Mouse (Mus musculus) limb, embryonic 14.5 days (tissue): ENCODE measurements around the gene Gal3st4. TPM values are rescaled to one million over a fixed set of nuclear protein-coding genes. Genes with fewer than 3 reads are reported as not detected.

ENCODE experiments used
- ATAC-seq: fragments of 200-750 bp; cut with Nextera tagmentation; 2 replicates; pipeline ENCODE4 v1.8.0; 2017; ENCODE audit warnings: low read depth, moderate number of reproducible peaks, moderate TSS enrichment; ENCODE audit not compliant: low FRiP score
- DNase-seq: peaks from one replicate; pipeline ENCODE4 v3.0.0-alpha.2; 2015; ENCODE audit warnings: low spot score
- H3K27ac ChIP-seq: fragments of 300-500 bp; sonication (generic); replicated peaks from 2 replicates; pipeline ENCODE4 v1.5.1; 2014; ENCODE audit warnings: low read depth, mild to moderate bottlenecking, low read length, moderate library complexity, mixed read lengths
- H3K27me3 ChIP-seq: fragments of 300-500 bp; sonication (generic); 2 replicates; pipeline ENCODE4 v1.6.1; 2014; ENCODE audit warnings: low read length, mixed read lengths; ENCODE audit not compliant: control insufficient read depth, insufficient read depth
- H3K36me3 ChIP-seq: fragments of 300-500 bp; sonication (generic); 2 replicates; pipeline ENCODE4 v1.6.1; 2014; ENCODE audit warnings: mild to moderate bottlenecking, low read length, moderate library complexity, mixed read lengths; ENCODE audit not compliant: control insufficient read depth, insufficient read depth
- H3K4me1 ChIP-seq: fragments of 300-500 bp; sonication (generic); 2 replicates; pipeline ENCODE4 v1.6.1; 2014; ENCODE audit warnings: antibody characterized with exemption, low read length, mixed read lengths; ENCODE audit not compliant: control insufficient read depth, insufficient read depth
- H3K4me2 ChIP-seq: fragments of 300-500 bp; sonication (generic); replicated peaks from 2 replicates; pipeline ENCODE4 v1.6.1; 2014; ENCODE audit warnings: low read depth, mild to moderate bottlenecking, low read length, moderate library complexity; ENCODE audit not compliant: severe bottlenecking
- H3K4me3 ChIP-seq: fragments of 300-500 bp; sonication (generic); replicated peaks from 2 replicates; pipeline ENCODE4 v1.5.1; 2014; ENCODE audit warnings: low read length
- H3K9ac ChIP-seq: fragments of 300-500 bp; sonication (generic); 2 replicates; pipeline ENCODE4 v1.6.1; 2014; ENCODE audit warnings: mild to moderate bottlenecking, low read depth, low read length, moderate library complexity; ENCODE audit not compliant: severe bottlenecking
- H3K9me3 ChIP-seq: fragments of 300-500 bp; sonication (generic); 2 replicates; pipeline ENCODE4 v1.6.1; 2016; ENCODE audit warnings: low read length; ENCODE audit not compliant: control insufficient read depth
- POLR2A ChIP-seq: fragments of 200-500 bp; IDR thresholded peaks from 2 replicates; pipeline ENCODE4 v1.8.0; 2012; ENCODE audit warnings: inconsistent platforms, mild to moderate bottlenecking, moderate library complexity, borderline replicate concordance; ENCODE audit not compliant: insufficient read depth, insufficient read length; ENCODE audit errors: extremely low read depth
- WGBS: fragments of 180-500 bp; shearing (Covaris S2); extraction: QIAGEN DNeasy Blood & Tissue Kit; methylation state at CpG from one replicate; pipeline ENCODE4 v1.1.7; 2014; 5-methylcytosine and 5-hydroxymethylcytosine counted together
- polyA plus RNA-seq, 2 experiments: library from polyadenylated mRNA; depleted of rRNA in 1 of 2; stranded (reverse) in 1 of 2; unstranded in 1 of 2; fragments of >200 nt; fragmentation: Nextera tagmentation in 1 of 2; extraction: Ambion mirVana in 1 of 2; gene quantifications; 2 replicates each; pipeline versions ENCODE4 v1.2.1 to v1.2.3; 2012 to 2014

Gal3st4 gene
- polyA plus RNA-seq, 2 experiments = 1.9 to 3.7 TPM

DNA sequence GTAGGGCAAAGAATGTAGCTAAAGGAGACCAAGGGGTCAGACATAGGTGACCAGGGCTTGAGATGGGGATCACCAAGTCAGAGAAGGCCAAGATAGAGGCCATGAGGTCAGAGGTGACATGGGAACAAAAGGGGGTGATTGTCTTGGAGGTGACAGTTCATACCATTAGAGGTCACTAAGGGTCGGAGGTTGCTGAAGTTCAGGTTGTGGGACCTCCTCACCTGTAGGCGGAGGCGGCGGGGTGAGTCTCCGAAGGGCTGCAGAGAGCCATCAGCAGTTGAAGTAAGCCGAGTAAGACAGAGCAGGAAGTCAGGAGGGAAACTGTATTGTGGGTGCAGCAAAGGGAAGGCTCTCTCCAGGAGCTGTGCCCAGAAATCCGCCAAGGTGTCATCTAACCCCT is 5.4 kb upstream of the Gal3st4 start:
- H3K9ac ChIP-seq = no peak overlapping the region
- peaks cover 6% of the 10 kb centered on the region; the same call in 1 of the 2 replicates for H3K9me3 ChIP-seq
- no peak for ATAC-seq
- no peak for TF ChIP-seq POLR2A
- no peak overlapping the region for H3K4me2 ChIP-seq
- 85% methylated on average over 7 of the region's 7 CpGs for WGBS
- peaks cover 34% of the 10 kb centered on the region for H3K36me3 ChIP-seq
- H3K27ac ChIP-seq = no peak overlapping the region
- peaks cover 23% of the 10 kb centered on the region for H3K4me1 ChIP-seq
- H3K4me3 ChIP-seq = no peak overlapping the region
- DNase-seq = no peak
- H3K27me3 ChIP-seq = no peaks in the 10 kb centered on the region

DNA sequence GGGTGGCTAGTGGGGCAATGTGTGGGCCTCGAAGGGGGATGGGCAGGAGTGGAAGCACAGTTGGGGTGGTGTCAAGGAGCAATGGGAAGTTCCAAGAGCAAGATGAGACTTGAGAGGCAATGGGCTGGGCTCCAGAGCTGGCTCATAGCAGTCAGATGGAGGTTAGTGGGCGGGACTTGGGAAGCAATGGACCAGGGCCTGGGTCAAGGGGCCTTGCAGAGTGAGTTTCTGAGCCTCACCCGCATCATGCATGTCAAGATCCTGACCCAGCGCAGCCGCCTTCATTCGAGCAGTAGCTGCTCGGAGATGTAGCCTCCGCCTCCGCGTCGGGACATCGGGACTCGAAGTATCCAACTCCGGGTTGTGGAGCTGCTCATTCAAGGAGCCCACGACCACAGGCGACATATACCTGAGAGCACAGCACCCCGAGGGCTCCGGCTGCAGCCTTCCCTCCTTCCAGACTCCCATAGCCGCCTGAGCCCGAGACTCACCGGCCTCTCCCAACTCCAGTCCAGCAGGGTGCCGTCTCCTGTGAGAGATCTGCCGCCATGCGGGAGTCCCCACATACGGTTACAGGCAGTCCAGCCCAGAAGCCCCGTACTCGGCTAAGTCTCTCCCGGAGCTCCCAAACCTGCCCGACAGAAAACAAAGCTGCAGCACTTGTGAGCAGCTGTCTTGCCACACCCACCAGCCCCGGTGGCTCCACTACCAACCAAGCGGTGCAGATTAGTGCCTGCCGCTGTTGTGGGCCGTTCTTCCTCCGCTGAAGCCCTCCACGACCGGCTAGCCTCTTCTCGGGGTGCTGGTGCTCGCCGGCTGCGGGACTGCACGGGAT is 2.8 kb upstream of the Gal3st4 start:
- 25% methylated on average over 41 of the region's 41 CpGs for WGBS

DNA sequence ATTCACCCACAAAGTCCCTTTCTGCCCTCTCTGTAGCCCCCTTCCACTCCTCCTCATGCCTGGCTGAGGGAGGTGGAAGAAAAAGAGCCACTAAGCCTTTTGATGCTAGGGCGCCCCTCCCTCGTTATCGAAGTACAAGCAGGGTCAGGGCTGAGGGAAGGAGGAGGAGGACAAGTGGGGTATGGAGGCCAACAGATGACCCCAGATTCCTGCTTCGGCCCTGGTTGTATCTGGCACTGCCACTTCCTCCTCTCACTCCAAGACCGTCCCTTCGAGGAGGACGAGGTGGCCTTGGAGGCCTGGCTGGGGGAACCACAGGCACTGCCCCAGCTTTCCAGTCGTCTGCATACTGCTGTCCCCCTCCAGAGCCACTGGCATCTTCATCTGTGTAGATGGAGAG is 1.5 kb upstream of the Gal3st4 start:
- Histone ChIP-seq H3K27me3 (no peaks in the 10 kb centered on the region), H3K36me3 (peaks cover 34% of the 10 kb centered on the region)
- DNase-seq = no peak

More for the DNA sequence above, 2.8 kb upstream of the Gal3st4 start:
- no peak for ATAC-seq
- Histone ChIP-seq H3K4me3 (peak overlapping the region; percentile 14), H3K9ac (peak overlapping the region; percentile 40), H3K4me1 (peaks cover 35% of the 10 kb centered on the region), H3K4me2 (peak overlapping the region; percentile 37), H3K27me3 (no peaks in the 10 kb centered on the region), H3K9me3 (peaks cover 2% of the 10 kb centered on the region; the same call in 1 of the 2 replicates), H3K36me3 (peaks cover 34% of the 10 kb centered on the region), H3K27ac (no peak overlapping the region)
- no peak for TF ChIP-seq POLR2A
- DNase-seq = peak; percentile 25

DNA sequence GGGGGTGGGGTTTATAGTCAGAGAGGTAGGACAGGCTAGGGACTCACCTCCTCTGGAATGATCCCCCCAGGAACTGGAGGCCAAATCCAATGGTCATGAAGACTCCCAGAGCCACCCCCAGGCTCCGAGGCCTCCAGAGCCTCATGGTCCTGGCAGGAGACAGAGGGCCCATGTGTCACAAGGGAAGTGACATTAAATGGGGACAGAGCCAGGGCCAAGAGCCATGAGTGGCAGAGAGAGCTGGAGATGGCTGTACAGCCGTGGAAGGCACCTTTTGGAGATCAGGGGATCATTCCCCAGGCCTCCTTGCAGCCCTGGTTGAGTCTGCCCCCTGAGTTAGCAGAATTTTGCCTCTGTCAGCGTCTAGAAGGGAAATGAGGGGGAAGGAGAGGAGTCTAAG is 1.4 kb downstream of the Gal3st4 start:
- Histone ChIP-seq H3K4me2 (no peak overlapping the region), H3K9me3 (no peaks in the 10 kb centered on the region), H3K27me3 (no peaks in the 10 kb centered on the region), H3K4me1 (peaks cover 21% of the 10 kb centered on the region), H3K36me3 (peaks cover 13% of the 10 kb centered on the region; the same call in 1 of the 2 replicates), H3K4me3 (no peak overlapping the region), H3K9ac (no peak overlapping the region), H3K27ac (no peak overlapping the region)
- ATAC-seq = no peak
- DNase-seq = no peak
- TF ChIP-seq POLR2A = no peak
- 68% methylated on average over 3 of the region's 3 CpGs for WGBS

More for the DNA sequence above, 1.5 kb upstream of the Gal3st4 start:
- Histone ChIP-seq H3K4me3 (no peak overlapping the region), H3K27ac (no peak overlapping the region), H3K9ac (no peak overlapping the region), H3K9me3 (no peaks in the 10 kb centered on the region), H3K4me1 (peaks cover 32% of the 10 kb centered on the region), H3K4me2 (no peak overlapping the region)
- TF ChIP-seq POLR2A = no peak
- no peak for ATAC-seq
- 80% methylated on average over 8 of the region's 8 CpGs for WGBS

DNA sequence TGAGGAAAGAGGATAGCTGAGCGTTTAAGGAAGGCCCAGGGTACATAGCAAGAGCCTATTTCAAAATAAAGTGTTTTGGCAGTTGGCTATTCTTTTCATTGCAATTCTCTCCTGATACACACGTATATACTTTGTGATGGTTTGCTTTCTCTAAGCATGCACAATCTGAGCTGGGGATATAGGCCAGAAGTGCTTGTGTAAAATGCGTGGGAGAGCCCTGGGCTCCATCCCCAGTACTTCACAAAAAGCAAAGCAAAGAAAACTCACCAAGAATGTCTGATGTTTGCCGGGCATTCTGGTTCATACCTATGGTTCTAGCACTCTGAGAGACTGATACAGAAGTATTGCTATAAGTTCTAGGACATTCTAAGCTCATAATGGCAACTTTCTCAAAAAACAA is 3.7 kb downstream of the Gal3st4 start:
- ATAC-seq (no peak), DNase-seq (no peak)
- H3K36me3 ChIP-seq = peaks cover 3% of the 10 kb centered on the region; the same call in 1 of the 2 replicates
- H3K4me1 ChIP-seq = peaks cover 18% of the 10 kb centered on the region
- H3K27me3 ChIP-seq = no peaks in the 10 kb centered on the region
- H3K27ac ChIP-seq = no peak overlapping the region
- no peak overlapping the region for H3K4me3 ChIP-seq
- H3K9ac ChIP-seq = no peak overlapping the region
- no peak overlapping the region for H3K4me2 ChIP-seq
- no peaks in the 10 kb centered on the region for H3K9me3 ChIP-seq
- TF ChIP-seq POLR2A = no peak
- WGBS = 80% methylated on average over 4 of the region's 4 CpGs
